Mouse (Mus musculus) erythroblast, embryonic 14.5 days (primary cell): ENCODE measurements around the gene Pkd1l2.

Experiments used
- GATA1 ChIP-seq: IDR thresholded peaks from 2 replicates; pipeline ENCODE4 v1.6.1; 2012; ENCODE audit warnings: low read length, inconsistent platforms, mixed read lengths
- TAL1 ChIP-seq: IDR thresholded peaks from 3 replicates; pipeline ENCODE4 v1.6.1; 2012; ENCODE audit warnings: low read length, inconsistent platforms, mixed read lengths

DNA sequence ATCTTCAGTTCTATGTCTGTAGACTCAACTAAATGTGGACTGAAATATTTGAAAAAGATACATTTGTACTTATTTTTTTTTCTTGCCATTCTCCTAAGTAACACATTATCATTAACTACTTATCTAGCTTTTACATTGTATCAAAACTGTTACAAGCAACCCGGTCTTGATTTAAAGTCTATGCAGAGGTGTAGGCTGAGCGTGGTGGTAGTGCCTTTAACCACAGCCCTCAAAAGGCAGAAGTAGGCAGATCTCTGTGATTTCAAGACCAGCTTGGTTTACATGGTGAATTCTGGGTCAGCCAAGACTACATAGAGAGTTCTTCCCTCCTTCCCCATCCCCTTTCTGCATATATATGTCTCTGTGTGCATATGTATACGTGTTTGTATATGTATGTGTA lies 38.7 kb downstream of the Pkd1l2 start:
- no peak for TF ChIP-seq GATA1
- no peak for TF ChIP-seq TAL1
